Mouse (Mus musculus): ENCODE data around the gene Zfp683. TPM values are rescaled to one million over a fixed set of nuclear protein-coding genes. Genes with fewer than 3 reads are reported as not detected.

Zfp683 gene
- polyA plus RNA-seq, 1 experiment from 2014 or later, result not detected

- Histone ChIP-seq H3K9me3 (no peaks in the 10 kb centered on the region), H3K27ac (no peak overlapping the region), H3K4me3 (replicated peaks) (no peak overlapping the region), H3K4me1 (replicated peaks) (peaks cover 12% of the 10 kb centered on the region), H3K9ac (replicated peaks) (no peak overlapping the region), H3K36me3 (no peaks in the 10 kb centered on the region), H3K27me3 (peaks cover 27% of the 10 kb centered on the region), H3K4me2 (no peak overlapping the region)
- no peak for ATAC-seq (ENCODE audit: insufficient number of reproducible peaks, insufficient read depth, low FRiP score, low TSS enrichment, low read depth)
- 17% methylated on average over 3 of the region's 3 CpGs for WGBS
These were observed 25.1 kb downstream of the Zfp683 start for GRCm38 (mm10) chr4:134078694-134079093.

GRCm38 (mm10) chr4:134080674-134081073 is 27.0 kb downstream of the Zfp683 start:
- WGBS, result 69% methylated on average over 4 of the region's 4 CpGs
- ATAC-seq (ENCODE audit: insufficient number of reproducible peaks, insufficient read depth, low FRiP score, low TSS enrichment, low read depth), result no peak

DNA sequence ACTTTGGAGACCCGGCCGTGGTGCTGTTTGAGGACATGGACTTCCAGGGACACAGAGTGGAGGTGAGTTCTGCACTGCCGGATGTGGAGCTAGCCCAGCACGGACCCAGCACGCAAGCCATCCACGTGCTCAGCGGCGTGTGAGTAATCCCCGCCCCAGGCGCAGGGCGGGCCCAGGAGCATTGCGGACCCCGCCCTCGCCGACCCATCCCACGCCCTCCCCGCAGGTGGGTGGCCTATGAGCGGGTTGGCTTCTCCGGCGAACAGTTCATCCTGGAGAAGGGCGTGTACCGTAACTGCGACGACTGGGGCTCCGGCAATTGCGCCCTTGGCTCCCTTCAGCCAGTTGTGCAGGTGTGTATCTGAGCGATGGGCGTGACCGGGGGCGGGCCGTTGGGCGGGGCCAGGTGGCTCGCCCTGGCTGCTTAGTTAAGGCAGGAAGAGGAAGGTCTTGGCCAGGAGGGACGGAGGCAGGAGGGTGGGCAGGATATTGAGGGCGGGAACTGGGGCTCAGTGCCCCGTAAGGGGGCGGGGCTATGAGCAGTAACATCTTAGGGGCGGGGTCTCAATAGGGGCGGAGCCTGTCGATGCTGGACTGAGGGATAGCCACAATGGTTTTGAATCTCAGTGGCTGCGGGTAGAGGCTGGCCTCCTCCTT is 28.2 kb downstream of the Zfp683 start:
- Histone ChIP-seq H3K4me3 (replicated peaks) (peak overlapping the region; percentile 50), H3K4me1 (replicated peaks) (peaks cover 12% of the 10 kb centered on the region), H3K27me3 (peaks cover 27% of the 10 kb centered on the region), H3K9me3 (no peaks in the 10 kb centered on the region), H3K4me2 (peak overlapping the region; percentile 86), H3K27ac (no peak overlapping the region), H3K36me3 (no peaks in the 10 kb centered on the region), H3K9ac (replicated peaks) (0 out of 2 replicates have a peak overlapping the region, but pooled peaks have one; percentile 27)
- peak; percentile 66 for ATAC-seq (ENCODE audit: insufficient number of reproducible peaks, insufficient read depth, low FRiP score, low TSS enrichment, low read depth)
- WGBS, result under 1% methylated on average over 41 of the region's 41 CpGs

More at GRCm38 (mm10) chr4:134080674-134081073, 27.0 kb downstream of the Zfp683 start:
- peaks cover 27% of the 10 kb centered on the region for H3K27me3 ChIP-seq
- no peak overlapping the region; the same call in 1 of the 2 replicates for H3K4me2 ChIP-seq
- H3K9ac ChIP-seq (replicated peaks), result no peak overlapping the region
- no peak overlapping the region for H3K4me3 ChIP-seq (replicated peaks)
- H3K27ac ChIP-seq, result no peak overlapping the region
- H3K9me3 ChIP-seq, result no peaks in the 10 kb centered on the region
- no peaks in the 10 kb centered on the region for H3K36me3 ChIP-seq
- H3K4me1 ChIP-seq (replicated peaks), result peaks cover 12% of the 10 kb centered on the region

- peak overlapping the region; percentile 50 for H3K4me3 ChIP-seq (replicated peaks)
- WGBS, result 12% methylated on average over 7 of the region's 7 CpGs
- H3K36me3 ChIP-seq, result no peaks in the 10 kb centered on the region
- no peaks in the 10 kb centered on the region for H3K9me3 ChIP-seq
- no peak overlapping the region for H3K27ac ChIP-seq
- peaks cover 27% of the 10 kb centered on the region for H3K27me3 ChIP-seq
- H3K4me2 ChIP-seq, result peak overlapping the region; percentile 86
- H3K9ac ChIP-seq (replicated peaks), result 0 out of 2 replicates have a peak overlapping the region, but pooled peaks have one; percentile 27
- peaks cover 12% of the 10 kb centered on the region for H3K4me1 ChIP-seq (replicated peaks)
- no peak for ATAC-seq (ENCODE audit: insufficient number of reproducible peaks, insufficient read depth, low FRiP score, low TSS enrichment, low read depth)
These were observed 28.8 kb downstream of the Zfp683 start for GRCm38 (mm10) chr4:134082460-134082859.

- H3K9me3 ChIP-seq, result no peaks in the 10 kb centered on the region
- no peak overlapping the region for H3K9ac ChIP-seq (replicated peaks)
- ATAC-seq (ENCODE audit: insufficient number of reproducible peaks, insufficient read depth, low FRiP score, low TSS enrichment, low read depth), result no peak
- no peaks in the 10 kb centered on the region for H3K36me3 ChIP-seq
- 86% methylated on average over 4 of the region's 4 CpGs for WGBS
- no peak overlapping the region for H3K4me3 ChIP-seq (replicated peaks)
- H3K4me2 ChIP-seq, result no peak overlapping the region
- peaks cover 27% of the 10 kb centered on the region for H3K27me3 ChIP-seq
- H3K27ac ChIP-seq, result no peak overlapping the region
- H3K4me1 ChIP-seq (replicated peaks), result peaks cover 12% of the 10 kb centered on the region
These were observed 31.4 kb downstream of the Zfp683 start for GRCm38 (mm10) chr4:134084999-134085398.

DNA sequence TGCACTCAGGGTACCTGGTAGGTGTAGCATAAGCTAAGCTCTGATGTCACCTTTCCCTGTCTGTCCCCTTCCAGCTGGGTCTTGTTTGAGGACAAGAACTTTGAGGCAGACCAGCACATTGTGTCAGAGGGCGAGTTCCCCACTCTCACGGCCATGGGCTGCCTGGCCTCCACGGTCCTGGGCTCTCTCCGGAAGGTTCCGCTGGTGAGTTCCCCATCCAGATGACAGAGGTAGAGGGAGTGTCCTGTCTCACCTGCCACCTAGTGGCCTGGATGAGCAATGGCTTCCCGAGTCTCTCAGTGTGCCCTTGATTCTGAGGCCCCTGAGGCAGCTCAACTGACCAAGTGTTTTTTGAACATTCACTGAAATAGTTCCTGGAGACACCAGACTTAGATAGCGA is 33.8 kb downstream of the Zfp683 start:
- H3K9me3 ChIP-seq, result no peaks in the 10 kb centered on the region
- H3K4me1 ChIP-seq (replicated peaks), result 0 out of 2 replicates have a peak, but pooled peaks cover 1% of the 10 kb centered on the region
- no peak overlapping the region for H3K4me2 ChIP-seq
- no peak overlapping the region for H3K4me3 ChIP-seq (replicated peaks)
- no peak overlapping the region for H3K27ac ChIP-seq
- peak; percentile 35; the same call in 1 of the 2 replicates for ATAC-seq (ENCODE audit: insufficient number of reproducible peaks, insufficient read depth, low FRiP score, low TSS enrichment, low read depth)
- 42% methylated on average over 7 of the region's 7 CpGs for WGBS
- H3K27me3 ChIP-seq, result peaks cover 4% of the 10 kb centered on the region; the same call in 1 of the 2 replicates
- H3K9ac ChIP-seq (replicated peaks), result no peak overlapping the region
- no peaks in the 10 kb centered on the region for H3K36me3 ChIP-seq

GRCm38 (mm10) chr4:134089029-134089428 is 35.4 kb downstream of the Zfp683 start:
- H3K4me1 ChIP-seq (replicated peaks), result no peaks in the 10 kb centered on the region
- no peak overlapping the region for H3K4me2 ChIP-seq
- H3K9me3 ChIP-seq, result no peaks in the 10 kb centered on the region
- no peak overlapping the region for H3K27ac ChIP-seq
- 81% methylated on average over 9 of the region's 9 CpGs for WGBS
- H3K9ac ChIP-seq (replicated peaks), result no peak overlapping the region
- no peak overlapping the region for H3K4me3 ChIP-seq (replicated peaks)
- H3K27me3 ChIP-seq, result no peaks in the 10 kb centered on the region
- ATAC-seq (ENCODE audit: insufficient number of reproducible peaks, insufficient read depth, low FRiP score, low TSS enrichment, low read depth), result no peak
- H3K36me3 ChIP-seq, result no peaks in the 10 kb centered on the region

DNA sequence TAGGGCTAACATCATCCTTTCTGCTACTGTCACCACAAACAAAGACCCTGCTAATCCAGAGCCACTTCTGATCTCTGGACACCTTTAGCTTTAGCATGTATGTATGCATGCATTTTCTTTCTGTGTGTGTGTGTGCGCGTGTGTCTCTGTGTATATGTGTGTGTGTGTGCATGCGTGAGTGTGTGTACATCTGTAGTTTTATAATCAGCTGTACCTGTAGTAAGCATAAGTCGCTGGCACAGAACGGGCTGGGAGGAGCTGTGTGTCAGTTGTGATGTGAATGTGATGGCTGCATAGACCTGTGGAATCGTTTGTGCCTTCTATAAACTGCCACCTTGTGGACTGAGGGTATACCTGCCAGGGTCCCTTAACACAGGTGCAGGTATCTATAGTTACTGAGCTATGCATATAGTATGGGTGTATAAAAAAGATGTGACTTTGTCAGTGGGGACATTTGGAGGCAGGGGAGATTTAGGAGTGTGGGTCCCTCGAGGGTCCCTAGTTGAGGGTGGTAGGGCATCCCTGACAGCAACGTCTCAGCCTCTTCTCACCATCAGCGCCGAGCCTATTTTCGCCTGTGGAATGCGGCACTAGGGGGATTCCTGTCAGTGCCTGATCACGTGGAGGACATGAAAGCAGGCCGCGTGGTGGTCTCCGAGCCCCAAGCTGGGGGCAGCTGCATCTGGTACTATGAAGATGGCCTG is 37.0 kb downstream of the Zfp683 start:
- Histone ChIP-seq H3K4me1 (replicated peaks) (no peaks in the 10 kb centered on the region), H3K4me2 (no peak overlapping the region), H3K9me3 (no peaks in the 10 kb centered on the region), H3K36me3 (no peaks in the 10 kb centered on the region), H3K27me3 (no peaks in the 10 kb centered on the region), H3K4me3 (replicated peaks) (no peak overlapping the region), H3K9ac (replicated peaks) (no peak overlapping the region), H3K27ac (no peak overlapping the region)
- 80% methylated on average over 16 of the region's 16 CpGs for WGBS
- no peak for ATAC-seq (ENCODE audit: insufficient number of reproducible peaks, insufficient read depth, low FRiP score, low TSS enrichment, low read depth)

- 87% methylated on average over 6 of the region's 6 CpGs for WGBS
- no peak overlapping the region for H3K4me3 ChIP-seq (replicated peaks)
- H3K9me3 ChIP-seq, result no peaks in the 10 kb centered on the region
- H3K4me1 ChIP-seq (replicated peaks), result no peaks in the 10 kb centered on the region
- no peak for ATAC-seq (ENCODE audit: insufficient number of reproducible peaks, insufficient read depth, low FRiP score, low TSS enrichment, low read depth)
- H3K27ac ChIP-seq, result no peak overlapping the region
- H3K27me3 ChIP-seq, result no peaks in the 10 kb centered on the region
- no peaks in the 10 kb centered on the region for H3K36me3 ChIP-seq
- no peak overlapping the region for H3K9ac ChIP-seq (replicated peaks)
- H3K4me2 ChIP-seq, result no peak overlapping the region
These were observed 37.5 kb downstream of the Zfp683 start for GRCm38 (mm10) chr4:134091225-134091529.

- WGBS, result 73% methylated on average over 6 of the region's 6 CpGs
- no peak for ATAC-seq (ENCODE audit: insufficient number of reproducible peaks, insufficient read depth, low FRiP score, low TSS enrichment, low read depth)
- H3K9ac ChIP-seq (replicated peaks), result no peak overlapping the region
- H3K4me3 ChIP-seq (replicated peaks), result no peak overlapping the region
- no peaks in the 10 kb centered on the region for H3K27me3 ChIP-seq
- H3K4me1 ChIP-seq (replicated peaks), result no peaks in the 10 kb centered on the region
- H3K4me2 ChIP-seq, result no peak overlapping the region
- no peaks in the 10 kb centered on the region for H3K9me3 ChIP-seq
- H3K36me3 ChIP-seq, result no peaks in the 10 kb centered on the region
- H3K27ac ChIP-seq, result no peak overlapping the region
These were observed 39.0 kb downstream of the Zfp683 start for GRCm38 (mm10) chr4:134092382-134093288.

GRCm38 (mm10) chr4:134094004-134094564 is 40.4 kb downstream of the Zfp683 start:
- WGBS, result 88% methylated on average over 7 of the region's 7 CpGs
- H3K36me3 ChIP-seq, result no peaks in the 10 kb centered on the region
- no peak overlapping the region for H3K4me3 ChIP-seq (replicated peaks)
- H3K27ac ChIP-seq, result no peak overlapping the region
- no peaks in the 10 kb centered on the region for H3K9me3 ChIP-seq
- H3K27me3 ChIP-seq, result no peaks in the 10 kb centered on the region
- ATAC-seq (ENCODE audit: insufficient number of reproducible peaks, insufficient read depth, low FRiP score, low TSS enrichment, low read depth), result no peak
- H3K4me1 ChIP-seq (replicated peaks), result no peaks in the 10 kb centered on the region
- H3K9ac ChIP-seq (replicated peaks), result no peak overlapping the region
- no peak overlapping the region for H3K4me2 ChIP-seq
